Mouse (Mus musculus) brain, embryonic 14.5 days (tissue): ENCODE results near the gene Gm13285.
"Not testable (repeated sequence)": the region's sequence is repeated elsewhere in the genome, so short reads cannot be mapped to it uniquely, and the experiment has no call there.

Experiments used
- CTCF ChIP-seq: fragments of 200-500 bp; IDR thresholded peaks from 2 replicates; pipeline ENCODE4 v1.5.1; 2012; ENCODE audit warnings: inconsistent platforms, mild to moderate bottlenecking, moderate library complexity, borderline replicate concordance; ENCODE audit not compliant: insufficient read depth, insufficient read length; ENCODE audit errors: extremely low read depth
- POLR2A ChIP-seq: fragments of 200-500 bp; IDR thresholded peaks from 2 replicates; pipeline ENCODE4 v1.6.1; 2012; ENCODE audit warnings: mild to moderate bottlenecking, inconsistent platforms, borderline replicate concordance; ENCODE audit not compliant: poor library complexity, insufficient read depth, insufficient read length, severe bottlenecking; ENCODE audit errors: extremely low read depth

- TF ChIP-seq POLR2A, CTCF: not testable (repeated sequence)
These were observed 14.1 kb upstream of the Gm13285 start, which contains the start of gene Gm13276 for GRCm38 (mm10) chr4:88785409-88785808.
